Mouse (Mus musculus) layer of hippocampus, postnatal 36 days (tissue): ENCODE results near the gene Ccdc6. TPM values are rescaled to one million over a fixed set of nuclear protein-coding genes. Genes with fewer than 3 reads are reported as not detected.

Experiments
- DNase-seq, 2 experiments: peaks; one replicate each; pipeline ENCODE4 v3.0.0; 2022
- total RNA-seq, 2 experiments: library from RNA; stranded (reverse); gene quantifications; 2 replicates each; pipeline ENCODE4 v1.2.3; 2021

The Ccdc6 gene
- total RNA-seq, 2 experiments from 2014 or later, result 66.5 to 69.0 TPM

GRCm38 (mm10) chr10:70095031-70095470 lies 1.9 kb upstream of the Ccdc6 start:
- no peak for DNase-seq

- DNase-seq, result no peak
These were observed 1.2 kb upstream of the Ccdc6 start for GRCm38 (mm10) chr10:70095506-70096270.

GRCm38 (mm10) chr10:70097291-70097901 lies 475 bp downstream of the Ccdc6 start:
- DNase-seq, result peak in 1 of 2 experiments; percentile 42

- DNase-seq, result peak; percentile 68 to 79
These were observed 1.1 kb downstream of the Ccdc6 start for GRCm38 (mm10) chr10:70097911-70098569.

- DNase-seq, result no peak
These were observed 1.7 kb downstream of the Ccdc6 start for GRCm38 (mm10) chr10:70098626-70099025.

- DNase-seq, result no peak
These were observed 2.1 kb downstream of the Ccdc6 start for GRCm38 (mm10) chr10:70099052-70099451.

GRCm38 (mm10) chr10:70102086-70102485 lies 5.2 kb downstream of the Ccdc6 start:
- DNase-seq, result no peak

- DNase-seq, result no peak
These were observed 11.1 kb downstream of the Ccdc6 start for GRCm38 (mm10) chr10:70108016-70108415.

GRCm38 (mm10) chr10:70109974-70110373 lies 13.1 kb downstream of the Ccdc6 start:
- no peak for DNase-seq

- no peak for DNase-seq
These were observed 13.9 kb downstream of the Ccdc6 start for GRCm38 (mm10) chr10:70110815-70111214.

- no peak for DNase-seq
These were observed 14.7 kb downstream of the Ccdc6 start for GRCm38 (mm10) chr10:70111643-70112042.

- DNase-seq, result no peak
These were observed 17.2 kb downstream of the Ccdc6 start for GRCm38 (mm10) chr10:70114048-70114635.

GRCm38 (mm10) chr10:70116454-70116853 lies 19.5 kb downstream of the Ccdc6 start:
- DNase-seq, result no peak

- DNase-seq, result no peak
These were observed 22.5 kb downstream of the Ccdc6 start for GRCm38 (mm10) chr10:70119451-70119850.

GRCm38 (mm10) chr10:70119851-70120370 lies 23.0 kb downstream of the Ccdc6 start:
- no peak for DNase-seq

GRCm38 (mm10) chr10:70120671-70121405 lies 23.9 kb downstream of the Ccdc6 start:
- no peak for DNase-seq

GRCm38 (mm10) chr10:70121406-70121695 lies 24.4 kb downstream of the Ccdc6 start:
- DNase-seq, result no peak

GRCm38 (mm10) chr10:70123454-70123853 lies 26.5 kb downstream of the Ccdc6 start:
- DNase-seq, result no peak

- DNase-seq, result no peak
These were observed 28.6 kb downstream of the Ccdc6 start for GRCm38 (mm10) chr10:70125491-70125890.

- no peak for DNase-seq
These were observed 30.4 kb downstream of the Ccdc6 start for GRCm38 (mm10) chr10:70127273-70127672.

- DNase-seq, result no peak
These were observed 31.5 kb downstream of the Ccdc6 start for GRCm38 (mm10) chr10:70128408-70128807.

GRCm38 (mm10) chr10:70132087-70132560 lies 35.2 kb downstream of the Ccdc6 start:
- DNase-seq, result no peak
